Mouse (Mus musculus): Measurements from ENCODE around the gene Zmym4.

Zmym4 gene

DNA sequence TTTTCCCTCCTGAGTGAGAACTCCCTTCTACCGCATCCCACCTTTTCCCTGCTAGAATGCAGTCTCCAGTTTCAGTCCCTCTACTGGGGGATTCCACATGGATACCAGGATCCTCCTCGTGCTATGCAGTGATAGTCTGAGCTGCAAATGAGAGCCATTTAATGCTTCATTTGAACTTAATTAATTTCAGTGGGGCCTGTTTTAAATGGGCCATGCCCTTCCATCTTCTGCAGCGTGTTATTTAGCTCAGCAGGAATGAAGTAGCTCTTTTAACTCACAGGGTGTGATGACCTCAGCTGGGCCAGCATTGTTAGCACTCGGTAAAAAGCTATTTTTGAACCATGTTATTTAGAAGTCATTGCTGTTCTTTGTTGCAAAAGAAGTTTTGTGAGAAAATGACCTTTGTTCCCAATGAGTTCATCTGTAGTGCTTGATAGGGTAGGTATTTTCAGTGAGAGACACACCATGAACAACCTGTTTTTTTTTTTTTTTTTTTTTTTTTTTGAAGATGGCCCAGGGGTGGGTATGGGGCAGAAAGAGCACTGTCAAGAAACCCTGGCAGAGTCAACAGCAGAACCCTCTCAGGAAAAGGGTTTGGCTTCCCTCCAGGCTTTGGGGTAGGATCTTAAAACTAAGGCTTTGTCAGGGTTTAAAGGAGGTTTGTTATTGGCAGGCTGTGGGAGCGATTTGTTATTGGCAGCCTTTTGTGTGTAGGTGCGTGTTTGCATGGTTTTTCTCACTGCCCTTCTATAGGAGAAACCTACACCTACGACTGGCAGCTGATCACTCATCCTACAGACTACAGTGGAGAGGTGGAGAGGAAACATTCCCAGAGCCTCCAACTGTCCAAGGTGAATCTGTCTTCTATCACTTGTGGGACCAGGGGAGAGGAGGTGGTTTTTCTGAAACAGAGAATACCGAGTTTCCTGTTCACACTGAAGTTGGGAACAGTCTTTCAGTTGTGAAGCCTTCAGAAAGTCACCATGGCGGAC is 144.7 kb downstream of the Zmym4 start:
- DNase-seq (ENCODE audit: inconsistent ontology term): peak; percentile 24

DNA sequence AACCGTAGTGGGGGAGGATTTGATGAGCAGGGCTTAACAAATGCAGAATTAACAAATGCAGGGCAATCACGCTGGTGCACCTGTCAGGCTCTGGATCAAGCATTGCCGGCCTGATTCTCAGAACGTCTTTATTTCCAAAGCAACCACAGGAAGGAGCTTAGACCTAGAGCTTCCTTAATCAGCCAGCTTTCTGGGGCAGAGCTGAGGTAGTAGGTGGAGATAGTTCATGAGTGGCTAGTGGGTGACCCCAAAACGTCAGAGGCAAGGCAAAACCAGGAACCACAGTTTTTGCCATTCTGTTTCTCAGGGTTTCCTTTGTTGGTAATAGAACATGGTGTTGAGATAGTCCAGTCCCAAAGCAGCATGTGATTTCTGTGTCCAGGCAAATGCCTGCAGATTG is 153.1 kb downstream of the Zmym4 start:
- no peak for DNase-seq (ENCODE audit: inconsistent ontology term)

DNA sequence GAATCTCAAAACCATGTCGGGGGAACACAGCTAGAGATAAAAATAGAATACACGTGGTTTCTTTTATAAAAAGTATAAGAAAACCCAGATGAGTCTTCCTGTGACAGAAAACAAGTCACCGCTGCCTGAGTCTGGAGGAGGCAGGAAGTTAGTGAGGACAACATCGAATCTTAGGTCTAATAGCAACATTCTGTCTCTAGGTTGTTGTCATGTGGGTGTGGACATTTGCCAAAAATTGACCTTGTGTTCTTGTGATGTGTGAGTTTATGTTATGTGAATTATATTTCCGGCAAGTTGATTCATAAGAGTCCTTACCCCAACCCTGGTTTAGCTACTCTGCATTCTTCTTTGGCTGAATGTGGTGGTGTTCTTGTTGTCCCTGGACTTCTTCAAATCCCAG is 154.7 kb downstream of the Zmym4 start:
- DNase-seq (ENCODE audit: inconsistent ontology term): no peak

Measured in Muller cell, postnatal 12 days (primary cell).